Mouse (Mus musculus) neural tube, embryonic 11.5 days (tissue): Measurements from ENCODE around the gene Ccnl1. TPM values are rescaled to one million over a fixed set of nuclear protein-coding genes. Genes with fewer than 3 reads are reported as not detected.
A peak's percentile ranks its signal among the peaks of the same experiment; 100 is the strongest.

Source experiments
- ATAC-seq: fragments of 200-750 bp; cut with Nextera tagmentation; 2 replicates; pipeline ENCODE4 v1.8.0; 2017; ENCODE audit warnings: moderate number of reproducible peaks, mild to moderate bottlenecking, moderate TSS enrichment, moderate library complexity; ENCODE audit not compliant: insufficient read depth, low FRiP score, low TSS enrichment
- DNase-seq: peaks from one replicate; pipeline ENCODE4 v3.0.0-alpha.2; 2015; ENCODE audit warnings: low spot score
- H3K27ac ChIP-seq: fragments of 300-500 bp; sonication (generic); 2 replicates; pipeline ENCODE4 v1.5.1; 2014; ENCODE audit warnings: low read depth, mild to moderate bottlenecking, low read length
- H3K27me3 ChIP-seq: fragments of 300-500 bp; sonication (generic); 2 replicates; pipeline ENCODE4 v1.6.1; 2014; ENCODE audit warnings: mild to moderate bottlenecking, low read length, mixed read lengths; ENCODE audit not compliant: control insufficient read depth, insufficient read depth
- H3K36me3 ChIP-seq: fragments of 300-500 bp; sonication (generic); 2 replicates; pipeline ENCODE4 v1.6.1; 2014; ENCODE audit warnings: mild to moderate bottlenecking, low read length, moderate library complexity, mixed read lengths; ENCODE audit not compliant: control insufficient read depth, insufficient read depth
- H3K4me1 ChIP-seq: fragments of 300-500 bp; sonication (generic); 2 replicates; pipeline ENCODE4 v1.6.1; 2014; ENCODE audit warnings: low read length, mixed read lengths; ENCODE audit not compliant: control insufficient read depth, insufficient read depth
- H3K4me2 ChIP-seq: fragments of 300-500 bp; sonication (generic); 2 replicates; pipeline ENCODE4 v1.6.1; 2014; ENCODE audit warnings: low read depth, mild to moderate bottlenecking, moderate library complexity
- H3K4me3 ChIP-seq: fragments of 300-500 bp; sonication (generic); 2 replicates; pipeline ENCODE4 v1.5.1; 2014; ENCODE audit warnings: low read depth, low read length
- H3K9ac ChIP-seq: fragments of 300-500 bp; sonication (generic); 2 replicates; pipeline ENCODE4 v1.6.1; 2014; ENCODE audit warnings: mild to moderate bottlenecking, low read length
- H3K9me3 ChIP-seq: fragments of 300-500 bp; sonication (generic); 2 replicates; pipeline ENCODE4 v1.6.1; 2016; ENCODE audit warnings: low read length; ENCODE audit not compliant: control insufficient read depth
- WGBS: fragments of 180-500 bp; shearing (Covaris S2); extraction: QIAGEN DNeasy Blood & Tissue Kit; methylation state at CpG from one replicate; pipeline ENCODE4 v1.1.7; 2014; 5-methylcytosine and 5-hydroxymethylcytosine counted together
- polyA plus RNA-seq: library from polyadenylated mRNA; unstranded; fragments of >200 nt; fragmentation: Nextera tagmentation; extraction: Ambion mirVana; gene quantifications from 2 replicates; pipeline ENCODE4 v1.2.1, GENCODE M21; 2014

Ccnl1 gene
- polyA plus RNA-seq, 1 experiment from 2014 or later: 126 TPM

GRCm38 (mm10) chr3:65988711-65989495, 30.9 kb upstream of the Ccnl1 start:
- H3K4me3 ChIP-seq: no peak overlapping the region
- no peaks in the 10 kb centered on the region for H3K36me3 ChIP-seq
- no peak overlapping the region for H3K4me2 ChIP-seq
- DNase-seq (no peak), ATAC-seq (no peak)
- no peaks in the 10 kb centered on the region for H3K4me1 ChIP-seq
- WGBS: 88% methylated on average over 8 of the region's 8 CpGs
- no peaks in the 10 kb centered on the region for H3K27me3 ChIP-seq
- no peak overlapping the region for H3K9ac ChIP-seq
- no peak overlapping the region for H3K27ac ChIP-seq
- no peaks in the 10 kb centered on the region for H3K9me3 ChIP-seq

GRCm38 (mm10) chr3:65976296-65976695, 18.2 kb upstream of the Ccnl1 start:
- no peak overlapping the region for H3K9ac ChIP-seq
- H3K4me2 ChIP-seq: no peak overlapping the region
- no peaks in the 10 kb centered on the region for H3K27me3 ChIP-seq
- H3K36me3 ChIP-seq: no peaks in the 10 kb centered on the region
- no peak overlapping the region for H3K4me3 ChIP-seq
- 25% methylated on average over 3 of the region's 3 CpGs for WGBS
- no peaks in the 10 kb centered on the region for H3K9me3 ChIP-seq
- H3K27ac ChIP-seq: no peak overlapping the region
- ATAC-seq (no peak), DNase-seq (no peak)
- peaks cover 10% of the 10 kb centered on the region for H3K4me1 ChIP-seq

- peak overlapping the region; percentile 69 for H3K9ac ChIP-seq
- H3K27ac ChIP-seq: peak overlapping the region; percentile 96
- H3K4me2 ChIP-seq: peak overlapping the region; percentile 51
- H3K36me3 ChIP-seq: no peaks in the 10 kb centered on the region
- DNase-seq (peak; percentile 51), ATAC-seq (peak; percentile 41)
- 2% methylated on average over 5 of the region's 5 CpGs for WGBS
- H3K4me3 ChIP-seq: peak overlapping the region; percentile 41
- no peaks in the 10 kb centered on the region for H3K9me3 ChIP-seq
- H3K4me1 ChIP-seq: peaks cover 10% of the 10 kb centered on the region
- H3K27me3 ChIP-seq: no peaks in the 10 kb centered on the region
Observed at GRCm38 (mm10) chr3:65975317-65975716, 17.3 kb upstream of the Ccnl1 start.

- Histone ChIP-seq H3K4me2 (peak overlapping the region; percentile 64), H3K9me3 (no peaks in the 10 kb centered on the region), H3K4me1 (peaks cover 10% of the 10 kb centered on the region), H3K36me3 (no peaks in the 10 kb centered on the region), H3K4me3 (peak overlapping the region; percentile 41), H3K9ac (peak overlapping the region; percentile 69), H3K27ac (peak overlapping the region; percentile 96), H3K27me3 (no peaks in the 10 kb centered on the region)
- DNase-seq (peak; percentile 99), ATAC-seq (peak; percentile 97)
- under 1% methylated on average over 42 of the region's 43 CpGs for WGBS
Observed at GRCm38 (mm10) chr3:65974232-65975058, 16.4 kb upstream of the Ccnl1 start.

- DNase-seq: no peak
- no peaks in the 10 kb centered on the region for H3K9me3 ChIP-seq
- peaks cover 10% of the 10 kb centered on the region for H3K4me1 ChIP-seq
- H3K4me3 ChIP-seq: peak overlapping the region; percentile 41
- no peak for ATAC-seq
- peak overlapping the region; percentile 69 for H3K9ac ChIP-seq
- H3K4me2 ChIP-seq: peak overlapping the region; percentile 64
- H3K27ac ChIP-seq: peak overlapping the region; percentile 96
- H3K36me3 ChIP-seq: no peaks in the 10 kb centered on the region
- WGBS: 43% methylated on average over 8 of the region's 8 CpGs
- H3K27me3 ChIP-seq: no peaks in the 10 kb centered on the region
Observed at GRCm38 (mm10) chr3:65973501-65974231, 15.6 kb upstream of the Ccnl1 start.

GRCm38 (mm10) chr3:65969196-65969595, 11.1 kb upstream of the Ccnl1 start:
- ATAC-seq (no peak), DNase-seq (no peak)
- H3K9ac ChIP-seq: no peak overlapping the region
- no peak overlapping the region for H3K4me3 ChIP-seq
- no peaks in the 10 kb centered on the region for H3K36me3 ChIP-seq
- no peaks in the 10 kb centered on the region for H3K9me3 ChIP-seq
- H3K27me3 ChIP-seq: no peaks in the 10 kb centered on the region
- no peak overlapping the region for H3K27ac ChIP-seq
- WGBS: 98% methylated on average over 3 of the region's 3 CpGs
- no peak overlapping the region for H3K4me2 ChIP-seq
- no peaks in the 10 kb centered on the region for H3K4me1 ChIP-seq

- Histone ChIP-seq H3K27me3 (no peaks in the 10 kb centered on the region), H3K27ac (no peak overlapping the region), H3K9me3 (no peaks in the 10 kb centered on the region), H3K9ac (no peak overlapping the region), H3K4me1 (no peaks in the 10 kb centered on the region), H3K4me2 (no peak overlapping the region), H3K4me3 (no peak overlapping the region), H3K36me3 (no peaks in the 10 kb centered on the region)
- WGBS: 87% methylated on average over 1 of the region's 1 CpGs
- no peak for ATAC-seq
- no peak for DNase-seq
Observed at GRCm38 (mm10) chr3:65966360-65966759, 8.3 kb upstream of the Ccnl1 start.

- 64% methylated on average over 4 of the region's 4 CpGs for WGBS
- Histone ChIP-seq H3K4me3 (no peak overlapping the region), H3K27me3 (no peaks in the 10 kb centered on the region), H3K27ac (no peak overlapping the region), H3K9me3 (no peaks in the 10 kb centered on the region), H3K4me2 (no peak overlapping the region), H3K36me3 (no peaks in the 10 kb centered on the region), H3K9ac (no peak overlapping the region), H3K4me1 (peaks cover 3% of the 10 kb centered on the region; the same call in 1 of the 2 replicates)
- DNase-seq (no peak), ATAC-seq (no peak)
Observed at GRCm38 (mm10) chr3:65962270-65962930, 4.4 kb upstream of the Ccnl1 start.
